ENCODE assay signal across 12 mouse cellular contexts in the genomic region with DNA sequence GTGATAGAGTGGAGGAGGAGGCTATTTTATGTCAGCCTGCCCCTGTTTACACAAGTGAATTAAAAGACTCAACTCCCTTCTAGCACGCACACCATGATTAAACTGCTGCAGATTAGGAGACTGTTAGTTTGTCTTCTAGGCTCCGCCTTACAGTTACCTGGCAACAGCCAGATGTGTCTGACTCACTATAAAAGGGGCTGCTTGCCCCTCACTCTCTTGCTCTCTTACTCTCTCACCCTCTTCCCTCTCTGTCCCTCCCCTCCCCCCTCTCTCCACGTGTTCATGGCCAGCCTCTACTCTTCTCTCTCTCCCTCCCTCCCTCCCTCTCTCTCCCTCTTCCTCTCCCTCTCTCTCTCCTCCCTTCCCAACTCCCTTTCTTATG.
DNase-seq lines count a peak whose midpoint lies in the region; ATAC-seq lines count a peak whose summit lies in the region.
"Had no signal": no experiment of that assay in that cellular context is flagged by ENCODE, and none has a peak within 500 bp of the region (broad histone marks: within the 10 kb centered on the region; RNA-seq: fewer than 3 reads in every experiment).

No protein-coding gene starts in this region.

- H3K4me2 ChIP-seq in kidney, embryonic 16.5 days (replicated peaks; ENCODE audit: low read depth, low read length) = no peak overlapping the region
- H3K4me2 ChIP-seq in neural tube, embryonic 15.5 days = no peak overlapping the region
- H3K4me2 ChIP-seq: liver, embryonic 13.5 days had no signal

- ATAC-seq in kidney, embryonic 16.5 days (ENCODE audit: low FRiP score, low TSS enrichment) = 0 out of 2 replicates have a peak, but pooled peaks have one; percentile 46
- ATAC-seq in neural tube, embryonic 15.5 days (ENCODE audit: low FRiP score) = peak; percentile 55
- ATAC-seq: activated CD4-positive, CD25-positive, alpha-beta regulatory T cell, adult 4 months had no signal

- peak overlapping the region; percentile 5; the same call in 1 of the 2 replicates for H3K9ac ChIP-seq in kidney, embryonic 16.5 days (replicated peaks; ENCODE audit: low read length)
- H3K9ac ChIP-seq in neural tube, embryonic 15.5 days (replicated peaks) = no peak overlapping the region
- H3K9ac ChIP-seq: heart, embryonic 15.5 days; liver, embryonic 13.5 days had no signal

- H3K27me3 ChIP-seq in kidney, embryonic 16.5 days (ENCODE audit: insufficient read depth, low read length) = no peaks in the 10 kb centered on the region; the same call in 1 of the 2 replicates
- H3K27me3 ChIP-seq in forebrain, embryonic 10.5 days (ENCODE audit: poor library complexity, severe bottlenecking) = peaks cover 42% of the 10 kb centered on the region
- no peaks in the 10 kb centered on the region for H3K27me3 ChIP-seq in neural tube, embryonic 15.5 days (replicated peaks)

- peaks cover 17% of the 10 kb centered on the region for H3K4me1 ChIP-seq in kidney, embryonic 16.5 days (ENCODE audit: insufficient read depth, low read length)
- H3K4me1 ChIP-seq in forebrain, embryonic 10.5 days = peaks cover 36% of the 10 kb centered on the region
- H3K4me1 ChIP-seq in neural tube, embryonic 15.5 days = peaks cover 20% of the 10 kb centered on the region

- no peak for DNase-seq in kidney, postnatal 10 days
- DNase-seq in forebrain, embryonic 10.5 days (ENCODE audit: extremely low spot score, low spot score) = peak; percentile 36
- peak; percentile 50 for DNase-seq in induced T-regulatory cell, adult 2 months (ENCODE audit: low read depth)
- no peak for DNase-seq in urinary bladder, adult 18-20 months (ENCODE audit: low spot score in 2 of 2)
- no peak for DNase-seq in spleen, postnatal 4 days (ENCODE audit: low spot score in 2 of 2)
- DNase-seq in cerebellum, postnatal 36 days = no peak
- DNase-seq: cerebellum, postnatal 10 days; liver, embryonic 13.5 days had no signal

- no peaks in the 10 kb centered on the region for H3K36me3 ChIP-seq in kidney, embryonic 16.5 days (ENCODE audit: insufficient read depth, low read length)
- no peaks in the 10 kb centered on the region for H3K36me3 ChIP-seq in forebrain, embryonic 10.5 days (replicated peaks)
- no peaks in the 10 kb centered on the region for H3K36me3 ChIP-seq in neural tube, embryonic 15.5 days
- H3K36me3 ChIP-seq: heart, embryonic 15.5 days; liver, embryonic 13.5 days had no signal

- WGBS in kidney, embryonic 16.5 days = 27% methylated on average over 3 of the region's 3 CpGs
- WGBS in forebrain, embryonic 10.5 days = 17% methylated on average over 3 of the region's 3 CpGs
- WGBS in neural tube, embryonic 15.5 days = 28% methylated on average over 3 of the region's 3 CpGs

- no peaks in the 10 kb centered on the region for H3K9me3 ChIP-seq in kidney, embryonic 16.5 days (ENCODE audit: low read length)
- no peaks in the 10 kb centered on the region for H3K9me3 ChIP-seq in forebrain, embryonic 10.5 days
- no peaks in the 10 kb centered on the region; the same call in 1 of the 2 replicates for H3K9me3 ChIP-seq in neural tube, embryonic 15.5 days (replicated peaks)
- H3K9me3 ChIP-seq: heart, embryonic 15.5 days; liver, embryonic 13.5 days had no signal

- H3K27ac ChIP-seq in kidney, embryonic 16.5 days (ENCODE audit: low read length) = no peak overlapping the region
- H3K27ac ChIP-seq in forebrain, embryonic 10.5 days = peak overlapping the region; percentile 71
- no peak overlapping the region for H3K27ac ChIP-seq in neural tube, embryonic 15.5 days (replicated peaks)
- H3K27ac ChIP-seq: heart, embryonic 15.5 days; liver, embryonic 13.5 days had no signal

- H3K4me3 ChIP-seq in kidney, embryonic 16.5 days (ENCODE audit: low read length) = no peak overlapping the region
- peak overlapping the region; percentile 8; the same call in 1 of the 2 replicates for H3K4me3 ChIP-seq in forebrain, embryonic 10.5 days
- no peak overlapping the region for H3K4me3 ChIP-seq in neural tube, embryonic 15.5 days (replicated peaks)
- H3K4me3 ChIP-seq: heart, embryonic 15.5 days; liver, embryonic 13.5 days had no signal

Comparison
In these comparisons a context has a peak if more than half of its experiments do, and no peak if none do; other contexts are left out.
1. DNase-seq: peak in forebrain, embryonic 10.5 days (single experiment) and induced T-regulatory cell, adult 2 months (single experiment); none in kidney, postnatal 10 days (single experiment), urinary bladder, adult 18-20 months (0 of 2), spleen, postnatal 4 days (0 of 2) and cerebellum, postnatal 36 days (0 of 2).